Mouse (Mus musculus) neutrophil, adult 5-6 weeks (primary cell): Measurements from ENCODE around the gene Lsm3. TPM values are rescaled to one million over a fixed set of nuclear protein-coding genes. Genes with fewer than 3 reads are reported as not detected.

Experiments
- ATAC-seq: fragments of 151-379, 151-347 bp; 2 replicates; pipeline ENCODE4 v1.8.0; 2017; ENCODE audit warnings: mild to moderate bottlenecking, moderate TSS enrichment; ENCODE audit not compliant: insufficient number of reproducible peaks, poor library complexity, low FRiP score, severe bottlenecking; ENCODE audit errors: extremely low read depth
- total RNA-seq: library from RNA; stranded (forward); fragments of 200-1000 nt; gene quantifications from 2 replicates; pipeline ENCODE4 v1.2.3, GENCODE M21; 2017

Lsm3 gene
- total RNA-seq, 1 experiment from 2014 or later = 61.2 TPM

- peak; percentile 73 for ATAC-seq
Measured at GRCm38 (mm10) chr6:91506036-91506435, 9.7 kb upstream of the Lsm3 start.

GRCm38 (mm10) chr6:91508041-91508440, 7.7 kb upstream of the Lsm3 start:
- ATAC-seq = no peak

GRCm38 (mm10) chr6:91509326-91509725, 6.4 kb upstream of the Lsm3 start:
- peak; percentile 77 for ATAC-seq

GRCm38 (mm10) chr6:91510211-91510610, 5.5 kb upstream of the Lsm3 start:
- no peak for ATAC-seq

GRCm38 (mm10) chr6:91514135-91514534, 1.6 kb upstream of the Lsm3 start:
- ATAC-seq = no peak

GRCm38 (mm10) chr6:91514737-91515362, 878 bp upstream of the Lsm3 start:
- ATAC-seq = no peak

- ATAC-seq = no peak
Measured at GRCm38 (mm10) chr6:91518454-91519020, 2.8 kb downstream of the Lsm3 start.

- ATAC-seq = no peak
Measured at GRCm38 (mm10) chr6:91522816-91523215, 7.1 kb downstream of the Lsm3 start.

GRCm38 (mm10) chr6:91525544-91525943, 9.8 kb downstream of the Lsm3 start:
- no peak for ATAC-seq

GRCm38 (mm10) chr6:91527227-91527860, 11.6 kb downstream of the Lsm3 start:
- peak; percentile 36; the same call in 1 of the 2 replicates for ATAC-seq

GRCm38 (mm10) chr6:91528265-91528664, 12.5 kb downstream of the Lsm3 start:
- ATAC-seq = no peak

- ATAC-seq = no peak
Measured at GRCm38 (mm10) chr6:91530673-91531072, 14.9 kb downstream of the Lsm3 start.

GRCm38 (mm10) chr6:91531276-91531675, 15.5 kb downstream of the Lsm3 start:
- no peak for ATAC-seq

GRCm38 (mm10) chr6:91532661-91533060, 16.9 kb downstream of the Lsm3 start:
- ATAC-seq = no peak

GRCm38 (mm10) chr6:91533359-91533758, 17.6 kb downstream of the Lsm3 start:
- ATAC-seq = no peak

- ATAC-seq = no peak
Measured at GRCm38 (mm10) chr6:91533771-91534170, 18.0 kb downstream of the Lsm3 start.

- ATAC-seq = no peak
Measured at GRCm38 (mm10) chr6:91534268-91534667, 18.5 kb downstream of the Lsm3 start.

GRCm38 (mm10) chr6:91535231-91535630, 19.5 kb downstream of the Lsm3 start:
- ATAC-seq = no peak

GRCm38 (mm10) chr6:91536047-91536765, 20.5 kb downstream of the Lsm3 start:
- no peak for ATAC-seq

- no peak for ATAC-seq
Measured at GRCm38 (mm10) chr6:91541276-91541675, 25.5 kb downstream of the Lsm3 start.
